Mouse (Mus musculus): ENCODE measurements around the gene Glrp1. TPM values are rescaled to one million over a fixed set of nuclear protein-coding genes. Genes with fewer than 3 reads are reported as not detected.

Glrp1 gene
- not detected for polyA plus RNA-seq (2014; fragmentation: Illumina TruSeq; extraction: RNeasy Lipid Tissue Mini Kit (QIAGEN cat#74804); ENCODE audit: insufficient read depth, low read depth, low replicate concordance)

GRCm38 (mm10) chr1:88509789-88510188 is at the start of gene Glrp1:
TSS of gene Glrp1 (minus strand) at chr1:88510066.

Other genes starting within 250 kb of the Glrp1 start
- gene Hjurp, start 232.4 kb downstream of the Glrp1 start, polyA plus RNA-seq (2014; fragmentation: Illumina TruSeq; extraction: RNeasy Lipid Tissue Mini Kit (QIAGEN cat#74804); ENCODE audit: insufficient read depth, low read depth, low replicate concordance) = 11.8 TPM
- gene Trpm8, start 232.4 kb downstream of the Glrp1 start, polyA plus RNA-seq (2014; fragmentation: Illumina TruSeq; extraction: RNeasy Lipid Tissue Mini Kit (QIAGEN cat#74804); ENCODE audit: insufficient read depth, low read depth, low replicate concordance) = not detected
- not detected for gene Spp2, start 103.1 kb downstream of the Glrp1 start, polyA plus RNA-seq (2014; fragmentation: Illumina TruSeq; extraction: RNeasy Lipid Tissue Mini Kit (QIAGEN cat#74804); ENCODE audit: insufficient read depth, low read depth, low replicate concordance)
- gene Arl4c, start 192.2 kb upstream of the Glrp1 start, polyA plus RNA-seq (2014; fragmentation: Illumina TruSeq; extraction: RNeasy Lipid Tissue Mini Kit (QIAGEN cat#74804); ENCODE audit: insufficient read depth, low read depth, low replicate concordance) = 18.7 TPM

Measured in lung, adult 10 weeks (tissue).